Mouse (Mus musculus): ENCODE measurements around the gene Gstp2. TPM values are rescaled to one million over a fixed set of nuclear protein-coding genes. Genes with fewer than 3 reads are reported as not detected.
"Not testable (repeated sequence)": the region's sequence is repeated elsewhere in the genome, so short reads cannot be mapped to it uniquely, and the experiment has no call there.

Gene Gstp2
- polyA plus RNA-seq, 1 experiment from 2014 or later: 2.2 TPM

GRCm38 (mm10) chr19:4040941-4041340 is 4.9 kb downstream of the Gstp2 start:
- not testable (repeated sequence) for DNase-seq (ENCODE audit: low spot score)

DNA sequence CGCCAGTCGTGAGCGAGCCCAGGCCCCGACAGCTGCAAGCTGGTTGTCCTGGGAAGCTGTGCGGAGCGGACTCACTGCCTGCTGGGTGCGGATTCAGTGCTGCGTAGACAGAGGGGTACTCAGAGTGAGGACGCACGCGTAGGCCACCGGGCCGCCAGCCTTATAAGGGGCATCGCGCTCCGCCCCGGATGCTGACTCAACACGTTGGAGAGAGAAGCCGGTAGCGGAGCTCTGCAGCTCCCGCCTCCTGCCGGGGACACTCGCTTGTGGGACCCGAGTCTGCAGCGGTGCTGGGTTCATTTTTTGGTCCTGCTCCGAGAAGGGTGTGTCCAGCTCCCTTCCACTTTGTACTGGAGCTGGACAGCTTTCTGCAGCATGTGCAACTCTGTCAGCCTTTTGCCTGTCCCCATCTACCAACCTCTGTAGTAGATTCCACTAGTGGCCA is 8.0 kb downstream of the Gstp2 start, which contains the start of gene Gstp1:
TSS of gene Gstp1 (minus strand) at position 198 of the 445 bp plus-strand sequence.
- Histone ChIP-seq H3K27me3 (ENCODE audit: control insufficient read depth, insufficient read depth, low read length) (no peaks in the 10 kb centered on the region), H3K9me3 (replicated peaks; ENCODE audit: control insufficient read depth, low read length) (no peaks in the 10 kb centered on the region), H3K4me1 (ENCODE audit: control insufficient read depth, insufficient read depth, low read length) (no peaks in the 10 kb centered on the region), H3K4me3 (ENCODE audit: low read depth, low read length) (peak within 1 kb of the TSS; percentile 68), H3K27ac (replicated peaks; ENCODE audit: low read depth, low read length) (peak within 1 kb of the TSS; percentile 70; the same call in 1 of the 2 replicates), H3K4me2 (ENCODE audit: low read depth, low read length) (peak within 1 kb of the TSS; percentile 77), H3K36me3 (replicated peaks; ENCODE audit: control insufficient read depth, insufficient read depth, low read depth, low read length) (no peaks in the 10 kb centered on the region), H3K9ac (replicated peaks; ENCODE audit: low read length) (peak within 1 kb of the TSS; percentile 91)
- under 1% methylated on average over 26 of the region's 26 CpGs for WGBS
- ATAC-seq (replicated peaks; ENCODE audit: insufficient number of reproducible peaks, low FRiP score, low TSS enrichment, low read depth) (peak; percentile 87), DNase-seq (ENCODE audit: low spot score) (peak; percentile 90)

More at GRCm38 (mm10) chr19:4040941-4041340, 4.9 kb downstream of the Gstp2 start:
- H3K36me3 ChIP-seq (replicated peaks; ENCODE audit: control insufficient read depth, insufficient read depth, low read depth, low read length); H3K9me3 ChIP-seq (replicated peaks; ENCODE audit: control insufficient read depth, low read length); H3K4me2 ChIP-seq (ENCODE audit: low read depth, low read length); H3K27ac ChIP-seq (replicated peaks; ENCODE audit: low read depth, low read length); H3K4me1 ChIP-seq (ENCODE audit: control insufficient read depth, insufficient read depth, low read length); H3K9ac ChIP-seq (replicated peaks; ENCODE audit: low read length); ATAC-seq (replicated peaks; ENCODE audit: insufficient number of reproducible peaks, low FRiP score, low TSS enrichment, low read depth); H3K27me3 ChIP-seq (ENCODE audit: control insufficient read depth, insufficient read depth, low read length); H3K4me3 ChIP-seq (ENCODE audit: low read depth, low read length): not testable (repeated sequence)
- 83% methylated on average over 5 of the region's 5 CpGs for WGBS

DNA sequence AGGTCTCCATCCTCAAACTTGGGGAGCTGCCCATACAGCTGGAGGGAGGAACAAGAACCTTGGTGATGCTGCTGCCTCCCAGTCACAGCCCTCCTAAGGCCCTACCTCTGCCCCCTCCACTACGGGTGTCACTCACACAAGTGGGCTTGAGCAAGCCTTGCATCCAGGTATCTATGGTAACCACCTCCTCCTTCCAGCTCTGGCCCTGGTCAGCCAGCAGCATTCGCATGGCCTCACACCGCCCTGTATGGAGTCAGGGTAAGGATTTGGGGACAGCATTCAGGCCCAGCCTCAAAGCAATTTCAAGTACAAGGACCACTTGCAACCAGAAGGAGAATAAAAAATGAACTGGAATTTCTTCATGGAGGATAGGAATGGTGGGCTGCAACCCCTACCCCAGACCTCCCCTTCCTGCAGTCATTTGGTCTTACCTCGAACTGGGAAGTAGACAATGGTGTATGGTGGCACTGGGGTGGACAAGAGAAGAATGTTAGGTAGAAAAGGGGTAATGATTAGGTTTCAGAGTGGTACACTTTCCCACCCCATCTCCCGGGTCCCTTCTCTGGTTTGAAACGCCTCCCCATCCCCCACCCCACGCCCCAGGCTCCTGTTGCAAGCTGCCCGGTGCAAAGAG is 8.6 kb downstream of the Gstp2 start:
- not testable (repeated sequence) for H3K27me3 ChIP-seq (ENCODE audit: control insufficient read depth, insufficient read depth, low read length); DNase-seq (ENCODE audit: low spot score); H3K9me3 ChIP-seq (replicated peaks; ENCODE audit: control insufficient read depth, low read length); H3K36me3 ChIP-seq (replicated peaks; ENCODE audit: control insufficient read depth, insufficient read depth, low read depth, low read length); ATAC-seq (replicated peaks; ENCODE audit: insufficient number of reproducible peaks, low FRiP score, low TSS enrichment, low read depth); H3K4me1 ChIP-seq (ENCODE audit: control insufficient read depth, insufficient read depth, low read length)
- H3K27ac ChIP-seq (replicated peaks; ENCODE audit: low read depth, low read length): peak overlapping the region; percentile 70; the same call in 1 of the 2 replicates
- H3K9ac ChIP-seq (replicated peaks; ENCODE audit: low read length): peak overlapping the region; percentile 91
- 25% methylated on average over 7 of the region's 8 CpGs for WGBS
- H3K4me3 ChIP-seq (ENCODE audit: low read depth, low read length): peak overlapping the region; percentile 68
- peak overlapping the region; percentile 77 for H3K4me2 ChIP-seq (ENCODE audit: low read depth, low read length)

DNA sequence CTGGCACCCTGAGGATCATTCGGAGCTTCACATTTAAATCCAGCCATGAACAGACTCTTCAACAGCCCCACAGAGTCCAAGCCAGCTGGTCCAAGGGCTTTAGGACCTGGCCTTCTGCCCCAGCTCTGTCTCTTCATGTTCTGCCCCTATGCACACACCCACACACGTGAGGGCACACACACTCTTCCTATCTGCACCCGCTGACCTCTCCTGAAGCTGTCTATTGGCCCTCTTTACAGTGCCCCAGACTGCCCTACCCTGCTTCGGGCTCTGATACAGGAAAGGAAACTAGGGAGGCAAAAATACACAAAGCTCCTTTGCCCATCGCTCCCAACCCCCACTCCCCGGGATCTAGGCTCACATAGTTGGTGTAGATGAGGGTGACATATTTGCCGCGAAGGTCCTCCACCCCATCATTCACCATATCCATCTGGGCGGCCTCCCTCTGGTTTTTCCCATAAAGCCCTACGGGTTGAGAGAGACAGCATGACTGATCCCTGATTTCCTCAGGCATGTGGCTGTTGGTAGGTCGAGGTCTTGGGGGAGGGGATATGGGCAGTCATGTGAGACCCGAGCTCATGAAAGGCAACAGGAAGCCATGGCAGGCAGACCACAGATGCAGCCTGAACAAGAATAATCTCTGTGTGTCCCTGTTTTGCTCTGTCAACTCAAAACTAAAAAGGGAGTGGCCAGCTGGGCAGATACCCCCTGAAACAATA is 9.3 kb downstream of the Gstp2 start:
- H3K27ac ChIP-seq (replicated peaks; ENCODE audit: low read depth, low read length): no peak overlapping the region
- H3K27me3 ChIP-seq (ENCODE audit: control insufficient read depth, insufficient read depth, low read length): no peaks in the 10 kb centered on the region
- DNase-seq (ENCODE audit: low spot score) (no peak), ATAC-seq (replicated peaks; ENCODE audit: insufficient number of reproducible peaks, low FRiP score, low TSS enrichment, low read depth) (no peak)
- no peak overlapping the region for H3K4me3 ChIP-seq (ENCODE audit: low read depth, low read length)
- H3K36me3 ChIP-seq (replicated peaks; ENCODE audit: control insufficient read depth, insufficient read depth, low read depth, low read length): no peaks in the 10 kb centered on the region
- 72% methylated on average over 12 of the region's 12 CpGs for WGBS
- H3K4me1 ChIP-seq (ENCODE audit: control insufficient read depth, insufficient read depth, low read length): no peaks in the 10 kb centered on the region
- no peaks in the 10 kb centered on the region for H3K9me3 ChIP-seq (replicated peaks; ENCODE audit: control insufficient read depth, low read length)
- no peak overlapping the region for H3K9ac ChIP-seq (replicated peaks; ENCODE audit: low read length)
- no peak overlapping the region for H3K4me2 ChIP-seq (ENCODE audit: low read depth, low read length)

GRCm38 (mm10) chr19:4033742-4034141 is 12.1 kb downstream of the Gstp2 start:
- no peak for DNase-seq (ENCODE audit: low spot score)
- 63% methylated on average over 5 of the region's 5 CpGs for WGBS
- no peaks in the 10 kb centered on the region for H3K9me3 ChIP-seq (replicated peaks; ENCODE audit: control insufficient read depth, low read length)

DNA sequence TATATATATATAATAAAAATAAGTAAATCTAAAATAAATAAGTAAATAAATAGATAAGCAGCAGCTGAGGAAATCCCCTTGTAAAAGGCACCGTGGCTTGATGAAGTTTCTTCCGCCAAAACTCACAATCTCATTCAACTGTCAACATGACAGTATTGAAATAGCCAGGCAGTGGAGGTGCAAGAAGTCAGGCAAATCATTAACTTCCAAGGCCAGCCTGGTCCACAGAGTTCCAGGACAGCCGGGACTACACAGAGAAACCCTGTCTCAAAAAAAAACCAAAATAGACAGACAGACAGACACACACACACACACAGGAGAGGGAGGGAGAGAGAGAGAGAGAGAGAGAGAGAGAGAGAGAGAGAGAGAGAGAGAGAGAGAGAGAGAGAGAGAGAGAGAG is 12.5 kb downstream of the Gstp2 start:
- H3K9me3 ChIP-seq (replicated peaks; ENCODE audit: control insufficient read depth, low read length): no peaks in the 10 kb centered on the region

More at GRCm38 (mm10) chr19:4033742-4034141, 12.1 kb downstream of the Gstp2 start:
- H3K4me1 ChIP-seq (ENCODE audit: control insufficient read depth, insufficient read depth, low read length): no peaks in the 10 kb centered on the region
- no peak overlapping the region for H3K4me3 ChIP-seq (ENCODE audit: low read depth, low read length)
- no peaks in the 10 kb centered on the region for H3K36me3 ChIP-seq (replicated peaks; ENCODE audit: control insufficient read depth, insufficient read depth, low read depth, low read length)
- H3K9ac ChIP-seq (replicated peaks; ENCODE audit: low read length): no peak overlapping the region
- no peak overlapping the region for H3K27ac ChIP-seq (replicated peaks; ENCODE audit: low read depth, low read length)
- no peaks in the 10 kb centered on the region for H3K27me3 ChIP-seq (ENCODE audit: control insufficient read depth, insufficient read depth, low read length)
- H3K4me2 ChIP-seq (ENCODE audit: low read depth, low read length): no peak overlapping the region
- ATAC-seq (replicated peaks; ENCODE audit: insufficient number of reproducible peaks, low FRiP score, low TSS enrichment, low read depth): no peak

GRCm38 (mm10) chr19:4032668-4033067 is 13.2 kb downstream of the Gstp2 start:
- 56% methylated on average over 7 of the region's 7 CpGs for WGBS
- no peak overlapping the region for H3K9ac ChIP-seq (replicated peaks; ENCODE audit: low read length)
- H3K4me1 ChIP-seq (ENCODE audit: control insufficient read depth, insufficient read depth, low read length): no peaks in the 10 kb centered on the region
- H3K4me3 ChIP-seq (ENCODE audit: low read depth, low read length): no peak overlapping the region
- DNase-seq (ENCODE audit: low spot score) (no peak), ATAC-seq (replicated peaks; ENCODE audit: insufficient number of reproducible peaks, low FRiP score, low TSS enrichment, low read depth) (no peak)
- H3K27ac ChIP-seq (replicated peaks; ENCODE audit: low read depth, low read length): no peak overlapping the region
- H3K4me2 ChIP-seq (ENCODE audit: low read depth, low read length): no peak overlapping the region
- H3K27me3 ChIP-seq (ENCODE audit: control insufficient read depth, insufficient read depth, low read length): no peaks in the 10 kb centered on the region
- no peaks in the 10 kb centered on the region for H3K36me3 ChIP-seq (replicated peaks; ENCODE audit: control insufficient read depth, insufficient read depth, low read depth, low read length)
- no peaks in the 10 kb centered on the region for H3K9me3 ChIP-seq (replicated peaks; ENCODE audit: control insufficient read depth, low read length)

More for the DNA sequence above, 12.5 kb downstream of the Gstp2 start:
- H3K27ac ChIP-seq (replicated peaks; ENCODE audit: low read depth, low read length): no peak overlapping the region
- no peaks in the 10 kb centered on the region for H3K4me1 ChIP-seq (ENCODE audit: control insufficient read depth, insufficient read depth, low read length)
- H3K27me3 ChIP-seq (ENCODE audit: control insufficient read depth, insufficient read depth, low read length): no peaks in the 10 kb centered on the region
- H3K36me3 ChIP-seq (replicated peaks; ENCODE audit: control insufficient read depth, insufficient read depth, low read depth, low read length): no peaks in the 10 kb centered on the region
- H3K4me3 ChIP-seq (ENCODE audit: low read depth, low read length): no peak overlapping the region
- no peak overlapping the region for H3K9ac ChIP-seq (replicated peaks; ENCODE audit: low read length)
- DNase-seq (ENCODE audit: low spot score): no peak
- 85% methylated on average over 3 of the region's 3 CpGs for WGBS
- no peak for ATAC-seq (replicated peaks; ENCODE audit: insufficient number of reproducible peaks, low FRiP score, low TSS enrichment, low read depth)
- H3K4me2 ChIP-seq (ENCODE audit: low read depth, low read length): no peak overlapping the region

- Histone ChIP-seq H3K27me3 (ENCODE audit: control insufficient read depth, insufficient read depth, low read length) (no peaks in the 10 kb centered on the region), H3K4me2 (ENCODE audit: low read depth, low read length) (no peak overlapping the region), H3K27ac (replicated peaks; ENCODE audit: low read depth, low read length) (no peak overlapping the region), H3K9ac (replicated peaks; ENCODE audit: low read length) (no peak overlapping the region), H3K36me3 (replicated peaks; ENCODE audit: control insufficient read depth, insufficient read depth, low read depth, low read length) (no peaks in the 10 kb centered on the region), H3K9me3 (replicated peaks; ENCODE audit: control insufficient read depth, low read length) (no peaks in the 10 kb centered on the region), H3K4me1 (ENCODE audit: control insufficient read depth, insufficient read depth, low read length) (no peaks in the 10 kb centered on the region), H3K4me3 (ENCODE audit: low read depth, low read length) (no peak overlapping the region)
- DNase-seq (ENCODE audit: low spot score) (no peak), ATAC-seq (replicated peaks; ENCODE audit: insufficient number of reproducible peaks, low FRiP score, low TSS enrichment, low read depth) (no peak)
These were observed 18.2 kb downstream of the Gstp2 start for GRCm38 (mm10) chr19:4027576-4027975.

Measured in embryonic facial prominence, embryonic 11.5 days (tissue).